Mouse (Mus musculus): ENCODE data around the gene Hcfc1r1.

Hcfc1r1 gene

DNA sequence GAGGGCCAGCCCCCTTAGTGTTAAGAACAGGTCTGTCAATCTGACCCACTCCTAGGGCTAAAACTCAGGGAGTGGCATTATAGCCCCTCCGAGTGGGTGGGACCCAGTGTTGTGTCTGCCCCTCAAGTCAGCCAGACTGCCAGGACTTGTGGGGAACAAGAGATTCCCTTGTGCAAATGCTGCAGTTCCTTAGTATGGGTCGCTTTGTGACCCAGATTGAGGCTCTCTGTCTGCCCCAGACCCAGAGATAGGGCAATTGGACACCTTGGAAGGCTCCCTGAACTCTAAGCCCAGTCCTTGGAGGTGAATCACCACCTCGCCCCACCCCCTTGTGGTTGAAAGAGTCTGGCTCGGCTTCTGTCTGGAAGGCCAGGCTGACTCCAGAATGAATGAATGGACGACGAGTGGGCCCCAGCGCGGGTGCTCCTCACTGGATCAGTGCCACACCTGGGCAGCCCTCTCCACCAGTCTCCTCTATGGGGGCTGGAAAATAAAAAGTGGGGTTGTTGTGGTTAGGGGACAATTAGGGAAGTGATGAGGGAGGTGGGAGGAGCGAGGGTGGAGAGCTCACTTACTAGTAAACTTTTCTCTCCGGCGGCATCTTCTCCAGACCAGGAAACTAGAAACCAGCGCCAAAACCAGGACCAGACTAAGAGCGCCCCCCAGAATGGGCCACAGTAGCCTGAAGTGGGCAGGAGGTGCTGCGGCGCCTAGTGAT lies 2.3 kb downstream of the Hcfc1r1 start:
- DNase-seq: peak; percentile 80

- DNase-seq: peak; percentile 78
Observed at GRCm38 (mm10) chr17:23676473-23677031, 3.2 kb downstream of the Hcfc1r1 start.

GRCm38 (mm10) chr17:23677236-23677679 lies 3.9 kb downstream of the Hcfc1r1 start, which contains the start of gene Tnfrsf12a:
Tnfrsf12a (minus strand) TSS chr17:23677468.
- DNase-seq: peak; percentile 88

GRCm38 (mm10) chr17:23679127-23679835 lies 5.9 kb downstream of the Hcfc1r1 start, which contains the start of gene Cldn6:
Cldn6 (plus strand) TSS chr17:23679249.
- peak; percentile 56 for DNase-seq

GRCm38 (mm10) chr17:23680336-23680735 lies 6.9 kb downstream of the Hcfc1r1 start:
- DNase-seq: peak; percentile 20

DNA sequence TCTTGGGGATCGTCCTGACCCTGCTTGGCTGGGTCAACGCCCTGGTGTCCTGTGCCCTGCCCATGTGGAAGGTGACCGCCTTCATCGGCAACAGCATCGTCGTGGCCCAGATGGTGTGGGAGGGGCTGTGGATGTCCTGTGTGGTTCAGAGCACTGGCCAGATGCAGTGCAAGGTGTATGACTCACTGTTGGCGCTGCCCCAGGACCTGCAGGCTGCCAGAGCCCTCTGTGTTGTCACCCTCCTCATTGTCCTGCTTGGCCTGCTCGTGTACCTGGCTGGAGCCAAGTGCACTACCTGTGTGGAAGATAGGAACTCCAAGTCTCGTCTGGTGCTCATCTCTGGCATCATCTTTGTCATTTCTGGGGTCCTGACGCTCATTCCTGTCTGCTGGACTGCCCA lies 7.7 kb downstream of the Hcfc1r1 start:
- DNase-seq: peak; percentile 52

GRCm38 (mm10) chr17:23682092-23682491 lies 8.7 kb downstream of the Hcfc1r1 start:
- DNase-seq: no peak

DNA sequence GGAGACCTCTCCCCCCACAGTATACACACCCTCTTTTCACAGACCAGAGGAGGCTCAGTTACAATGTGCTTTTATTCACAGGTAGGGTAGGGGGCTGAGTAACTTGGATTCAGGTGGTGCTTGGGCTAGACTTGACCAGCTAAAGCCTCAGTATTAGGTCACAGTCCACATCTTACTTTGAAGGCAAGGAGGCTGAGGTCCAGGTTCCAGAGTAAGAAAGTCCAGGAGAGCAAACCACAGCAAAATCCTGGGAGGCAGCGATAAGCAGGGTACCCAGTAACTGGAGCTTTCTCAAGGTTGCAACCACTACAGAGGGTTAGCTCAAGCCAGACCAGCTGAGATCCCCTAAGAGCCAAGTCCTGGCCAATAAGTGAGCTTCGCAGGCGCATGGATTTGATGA lies 9.1 kb downstream of the Hcfc1r1 start:
- no peak for DNase-seq

- DNase-seq: no peak
Observed at GRCm38 (mm10) chr17:23683226-23683625, 9.8 kb downstream of the Hcfc1r1 start.

GRCm38 (mm10) chr17:23683856-23684672 lies 10.7 kb downstream of the Hcfc1r1 start, which contains the start of gene Cldn9:
Cldn9 (minus strand) TSS chr17:23684026.
- no peak for DNase-seq

- DNase-seq: no peak
Observed at GRCm38 (mm10) chr17:23694491-23694890, 21.1 kb downstream of the Hcfc1r1 start.

DNA sequence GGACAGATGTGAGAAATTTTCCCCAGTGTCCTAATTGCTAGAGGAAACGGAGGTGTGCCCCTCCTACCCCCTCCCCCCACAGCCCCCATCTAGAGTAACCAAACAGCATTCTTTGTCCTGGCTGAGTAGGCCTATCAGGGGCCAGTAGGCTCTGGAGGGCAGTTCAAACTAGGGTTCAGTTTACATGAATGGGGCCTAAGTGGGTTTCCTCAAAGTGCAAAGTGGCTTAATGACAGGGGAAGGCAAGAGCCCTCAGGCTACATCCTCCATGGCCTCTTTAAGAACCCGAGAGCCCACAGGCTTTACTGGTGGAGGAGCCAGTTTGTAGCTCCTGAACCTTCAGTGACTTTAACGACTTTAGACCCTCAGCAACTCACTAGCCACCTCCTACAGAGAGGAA lies 22.4 kb downstream of the Hcfc1r1 start:
- no peak for DNase-seq

DNA sequence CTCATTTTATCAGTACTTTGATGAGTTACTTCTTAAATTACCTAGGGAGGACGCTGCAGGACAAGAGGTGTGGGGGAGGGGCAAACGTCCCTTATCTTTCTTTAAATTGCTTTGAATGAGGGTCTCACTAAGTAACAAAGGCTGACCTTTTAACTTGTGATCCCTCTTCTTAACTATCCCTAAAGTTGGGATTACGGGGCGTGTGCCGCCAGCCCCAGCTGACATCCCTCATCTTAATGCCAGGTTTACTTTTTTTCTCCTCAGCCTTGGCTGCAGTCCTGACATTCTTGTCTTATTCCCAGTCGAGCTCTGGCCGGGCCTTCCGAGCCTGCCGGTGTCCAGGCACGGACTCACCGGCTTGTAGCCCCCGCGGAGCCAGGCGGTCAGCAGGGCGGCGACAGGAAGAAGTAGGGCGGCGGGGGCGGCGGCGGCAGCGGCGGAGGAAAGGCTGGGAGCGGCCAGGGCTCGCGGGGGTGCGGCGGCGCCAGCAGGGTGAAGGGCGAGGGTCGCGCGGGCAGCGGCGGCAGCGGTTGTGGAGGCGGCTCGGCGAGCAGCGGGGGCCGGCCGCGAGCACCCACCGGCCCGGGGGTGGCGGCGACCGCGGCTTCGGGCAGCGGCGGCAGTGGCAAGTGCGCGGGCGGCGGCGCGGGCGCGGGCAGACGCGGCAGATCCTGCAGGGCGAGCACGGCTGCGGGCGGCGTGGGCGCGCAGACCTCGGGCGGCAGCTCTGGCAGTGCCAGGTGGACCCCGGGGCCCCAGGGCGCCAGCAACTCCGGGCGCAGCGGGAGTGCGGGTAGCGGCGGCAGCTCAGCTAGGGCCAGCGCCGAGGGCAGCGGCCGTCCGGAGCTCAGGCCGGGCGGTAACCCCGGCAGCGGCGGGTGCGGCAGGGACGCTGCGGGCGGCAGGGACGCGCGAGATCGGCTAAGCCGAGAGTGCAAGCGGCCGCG lies 26.0 kb downstream of the Hcfc1r1 start:
- peak; percentile 64 for DNase-seq

DNA sequence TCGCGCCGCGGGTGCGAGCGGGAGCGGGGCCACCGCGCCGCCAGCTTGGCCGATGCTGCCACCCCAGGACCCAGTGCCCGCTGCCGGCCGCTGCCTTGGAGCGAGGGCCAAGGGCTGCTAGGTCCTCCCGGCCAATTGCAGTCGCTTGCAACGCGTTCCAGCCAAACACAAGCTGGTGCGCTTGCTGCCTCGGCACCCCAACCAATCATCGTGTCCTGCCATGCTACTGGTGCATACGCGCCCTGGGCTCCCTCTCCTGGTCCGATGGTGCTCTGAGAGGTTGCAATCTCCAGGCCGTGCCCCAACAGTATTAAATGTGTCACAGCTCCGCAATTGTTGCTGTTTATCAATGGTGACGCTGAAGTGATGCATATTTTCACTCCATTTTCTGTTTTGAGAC lies 26.7 kb downstream of the Hcfc1r1 start:
- peak; percentile 96 for DNase-seq

GRCm38 (mm10) chr17:23703301-23703700 lies 29.9 kb downstream of the Hcfc1r1 start:
- DNase-seq: no peak

DNA sequence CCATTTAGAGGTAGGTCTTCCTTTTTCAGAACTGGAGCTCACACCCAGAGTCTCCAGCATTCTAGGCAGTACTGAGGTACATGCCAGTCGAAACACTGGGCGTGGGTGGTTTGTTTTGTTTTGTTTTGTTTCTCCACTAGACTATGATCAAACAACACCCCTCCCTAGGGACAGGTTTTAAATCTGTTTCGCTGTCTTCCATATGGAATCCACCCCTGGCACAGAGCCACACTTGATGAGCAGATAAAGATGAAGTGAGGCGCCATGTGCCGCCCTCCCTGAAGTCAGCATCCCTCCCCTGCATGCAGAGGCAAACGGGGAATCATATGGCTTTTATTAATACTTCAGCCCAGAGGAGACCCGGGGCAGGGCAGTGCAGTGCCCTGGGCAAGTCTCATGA lies 31.3 kb downstream of the Hcfc1r1 start:
- DNase-seq: no peak

DNA sequence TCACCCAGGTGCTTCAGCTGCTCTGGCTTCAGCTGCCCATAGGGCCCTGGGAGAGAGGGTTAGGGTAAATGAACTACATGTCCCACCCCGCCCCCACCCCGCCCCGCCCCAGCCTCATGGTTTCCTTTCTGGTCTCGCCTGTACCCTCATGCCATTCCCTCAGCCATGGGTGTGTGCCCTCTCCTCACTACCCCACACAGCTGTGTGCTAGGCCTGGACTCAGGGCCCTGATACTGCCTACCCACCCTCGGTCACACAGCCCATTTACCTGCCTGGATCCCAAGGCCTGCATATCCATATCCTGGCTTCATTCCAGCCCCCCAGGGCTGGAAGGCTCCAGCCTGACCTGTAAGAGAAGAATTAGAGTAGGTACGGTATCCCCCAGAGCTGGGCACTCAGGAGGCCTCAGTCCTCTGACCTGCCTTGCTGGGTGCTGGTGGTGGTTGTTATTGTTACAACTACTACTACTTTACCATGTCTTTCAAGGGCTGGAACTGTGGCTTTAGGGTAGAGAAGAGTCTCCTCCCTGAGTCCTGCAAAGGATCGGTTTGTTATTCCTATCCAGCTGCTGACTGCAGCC lies 32.2 kb downstream of the Hcfc1r1 start:
- no peak for DNase-seq

DNA sequence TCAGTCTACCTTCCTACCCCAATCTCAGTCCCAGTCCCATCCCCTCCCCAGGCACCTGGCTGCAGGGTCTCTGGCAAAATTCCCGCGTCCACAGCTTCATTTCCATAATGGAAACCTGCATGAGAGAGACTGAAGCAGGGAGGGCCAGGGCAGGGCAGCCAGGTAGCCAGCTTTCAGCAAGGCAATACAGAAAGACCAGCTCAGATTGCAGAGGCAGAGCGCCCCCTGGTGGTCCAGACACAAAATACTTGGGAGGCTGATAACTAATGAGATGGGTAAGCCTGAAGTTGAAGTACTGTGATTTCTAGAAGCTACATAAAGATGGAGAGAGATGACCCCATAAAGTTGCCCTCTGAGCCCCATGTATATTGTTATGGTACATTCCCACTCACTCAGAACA lies 32.8 kb downstream of the Hcfc1r1 start:
- peak; percentile 72 for DNase-seq

- no peak for DNase-seq
Observed at GRCm38 (mm10) chr17:23717003-23717402, 43.6 kb downstream of the Hcfc1r1 start.

- DNase-seq: no peak
Observed at GRCm38 (mm10) chr17:23719455-23719854, 46.1 kb downstream of the Hcfc1r1 start.

GRCm38 (mm10) chr17:23721886-23722285 lies 48.5 kb downstream of the Hcfc1r1 start:
- no peak for DNase-seq

All from cerebellum, adult 11-12 months (tissue).